Mouse (Mus musculus) midbrain, embryonic 12.5 days (tissue): ENCODE measurements around the gene Ager. TPM values are rescaled to one million over a fixed set of nuclear protein-coding genes. Genes with fewer than 3 reads are reported as not detected.

ENCODE experiments used
- ATAC-seq: fragments of 200-750 bp; cut with Nextera tagmentation; 2 replicates; pipeline ENCODE4 v1.8.0; 2017; ENCODE audit warnings: low read depth, moderate TSS enrichment, moderate library complexity; ENCODE audit not compliant: low FRiP score
- H3K27ac ChIP-seq: fragments of 300-500 bp; sonication (generic); replicated peaks from 2 replicates; pipeline ENCODE4 v1.5.1; 2016; ENCODE audit warnings: mild to moderate bottlenecking
- H3K27me3 ChIP-seq: fragments of 300-500 bp; sonication (generic); 2 replicates; pipeline ENCODE4 v1.6.1; 2016; ENCODE audit warnings: mild to moderate bottlenecking
- H3K36me3 ChIP-seq: fragments of 300-500 bp; sonication (generic); 2 replicates; pipeline ENCODE4 v1.6.1; 2016
- H3K4me1 ChIP-seq: fragments of 300-500 bp; sonication (generic); 2 replicates; pipeline ENCODE4 v1.6.1; 2016
- H3K4me2 ChIP-seq: fragments of 300-500 bp; sonication (generic); replicated peaks from 2 replicates; pipeline ENCODE4 v1.6.1; 2016; ENCODE audit warnings: mild to moderate bottlenecking, moderate library complexity
- H3K4me3 ChIP-seq: fragments of 300-500 bp; sonication (generic); 2 replicates; pipeline ENCODE4 v1.5.1; 2016; ENCODE audit warnings: mild to moderate bottlenecking
- H3K9ac ChIP-seq: fragments of 300-500 bp; sonication (generic); replicated peaks from 2 replicates; pipeline ENCODE4 v1.6.1; 2016; ENCODE audit warnings: mild to moderate bottlenecking, moderate library complexity
- H3K9me3 ChIP-seq: fragments of 300-500 bp; sonication (generic); 2 replicates; pipeline ENCODE4 v1.6.1; 2016; ENCODE audit warnings: mild to moderate bottlenecking
- WGBS: fragments of 180-500 bp; shearing (Covaris S2); methylation state at CpG from one replicate; pipeline ENCODE4 v1.1.7; 2016; 5-methylcytosine and 5-hydroxymethylcytosine counted together
- polyA plus RNA-seq: library from polyadenylated mRNA; unstranded; fragments of >200 nt; fragmentation: Nextera tagmentation; extraction: Ambion mirVana; gene quantifications from 2 replicates; pipeline ENCODE4 v1.2.1, GENCODE M21; 2016

Ager gene
- polyA plus RNA-seq, 1 experiment from 2014 or later: 2.2 TPM

DNA sequence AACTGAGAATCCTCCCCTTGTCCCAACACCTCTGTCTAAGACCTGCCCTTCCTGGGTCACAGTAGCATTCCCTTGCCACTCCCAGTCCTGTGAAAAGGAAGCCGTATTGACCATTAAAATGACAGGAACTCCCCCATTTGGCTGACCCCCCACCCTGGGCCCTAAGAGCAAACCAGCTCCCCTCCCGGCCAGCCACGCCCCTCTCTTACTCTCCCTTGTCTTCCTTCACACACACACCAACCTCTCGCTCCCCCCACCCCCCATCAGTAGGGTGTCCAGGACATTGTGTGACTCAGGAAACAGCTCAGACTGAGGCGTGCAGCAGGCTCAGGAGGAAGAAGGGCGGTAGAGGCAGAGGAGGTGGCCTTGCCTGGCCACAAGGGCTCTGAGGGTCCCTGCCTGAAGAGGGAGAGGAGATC is 33.6 kb upstream of the Ager start, which contains the start of gene Notch4:
Gene Notch4, plus strand, starts transcription at position 266 of the 419 bp plus-strand sequence.
- H3K9me3 ChIP-seq: no peaks in the 10 kb centered on the region
- H3K9ac ChIP-seq: no peak within 1 kb of the TSS
- peaks cover 5% of the 10 kb centered on the region; the same call in 1 of the 2 replicates for H3K4me1 ChIP-seq
- 12% methylated on average over 6 of the region's 6 CpGs for WGBS
- no peak within 1 kb of the TSS for H3K4me2 ChIP-seq
- H3K27me3 ChIP-seq: peaks cover 9% of the 10 kb centered on the region; the same call in 1 of the 2 replicates
- H3K27ac ChIP-seq: no peak within 1 kb of the TSS
- no peak for ATAC-seq
- H3K4me3 ChIP-seq: no peak within 1 kb of the TSS
- no peaks in the 10 kb centered on the region for H3K36me3 ChIP-seq

- H3K4me2 ChIP-seq: no peak overlapping the region
- ATAC-seq: no peak
- H3K9ac ChIP-seq: no peak overlapping the region
- peaks cover 9% of the 10 kb centered on the region; the same call in 1 of the 2 replicates for H3K27me3 ChIP-seq
- H3K4me3 ChIP-seq: no peak overlapping the region
- no peaks in the 10 kb centered on the region for H3K9me3 ChIP-seq
- no peak overlapping the region for H3K27ac ChIP-seq
- peaks cover 5% of the 10 kb centered on the region; the same call in 1 of the 2 replicates for H3K4me1 ChIP-seq
- no peaks in the 10 kb centered on the region for H3K36me3 ChIP-seq
- 55% methylated on average over 3 of the region's 3 CpGs for WGBS
These were observed 32.9 kb upstream of the Ager start for GRCm38 (mm10) chr17:34564796-34565195.

GRCm38 (mm10) chr17:34567311-34567710 is 30.4 kb upstream of the Ager start:
- Histone ChIP-seq H3K9ac (no peak overlapping the region; the same call in 1 of the 2 replicates), H3K9me3 (no peaks in the 10 kb centered on the region), H3K27me3 (peaks cover 9% of the 10 kb centered on the region; the same call in 1 of the 2 replicates), H3K4me1 (peaks cover 5% of the 10 kb centered on the region; the same call in 1 of the 2 replicates), H3K4me3 (no peak overlapping the region), H3K27ac (no peak overlapping the region), H3K36me3 (no peaks in the 10 kb centered on the region), H3K4me2 (no peak overlapping the region)
- ATAC-seq: no peak
- WGBS: 75% methylated on average over 9 of the region's 9 CpGs

DNA sequence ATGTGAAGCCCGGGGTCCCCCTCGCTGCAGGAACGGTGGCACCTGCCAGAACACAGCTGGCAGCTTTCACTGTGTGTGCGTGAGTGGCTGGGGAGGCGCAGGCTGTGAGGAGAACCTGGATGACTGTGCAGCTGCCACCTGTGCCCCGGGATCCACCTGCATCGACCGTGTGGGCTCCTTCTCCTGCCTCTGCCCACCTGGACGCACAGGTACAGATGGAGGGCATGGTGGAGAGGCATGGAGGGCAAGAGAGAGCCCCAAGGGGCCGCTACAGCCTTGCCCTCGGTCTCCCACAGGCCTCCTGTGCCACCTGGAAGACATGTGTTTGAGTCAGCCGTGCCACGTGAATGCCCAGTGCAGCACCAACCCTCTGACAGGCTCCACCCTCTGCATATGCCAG is 29.2 kb upstream of the Ager start:
- 81% methylated on average over 13 of the region's 13 CpGs for WGBS

DNA sequence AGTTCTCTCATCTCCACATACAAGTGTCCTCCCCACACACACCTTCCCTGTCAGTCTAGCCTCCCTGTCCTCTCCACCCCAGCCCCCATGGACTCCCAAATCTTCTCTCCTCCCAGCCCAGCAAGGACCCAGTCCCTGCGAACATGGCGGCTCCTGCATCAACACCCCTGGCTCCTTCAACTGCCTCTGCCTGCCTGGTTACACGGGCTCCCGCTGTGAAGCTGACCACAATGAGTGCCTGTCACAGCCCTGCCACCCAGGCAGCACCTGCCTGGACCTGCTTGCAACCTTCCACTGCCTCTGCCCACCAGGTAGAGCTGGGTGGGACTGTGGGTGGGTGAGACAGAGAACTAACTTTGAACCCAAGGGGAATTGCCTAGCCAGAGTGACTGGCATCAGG is 27.7 kb upstream of the Ager start:
- Histone ChIP-seq H3K4me2 (no peak overlapping the region), H3K27ac (no peak overlapping the region), H3K4me1 (no peaks in the 10 kb centered on the region), H3K4me3 (no peak overlapping the region), H3K27me3 (peaks cover 9% of the 10 kb centered on the region; the same call in 1 of the 2 replicates), H3K36me3 (no peaks in the 10 kb centered on the region), H3K9ac (no peak overlapping the region), H3K9me3 (no peaks in the 10 kb centered on the region)
- WGBS: 77% methylated on average over 4 of the region's 4 CpGs
- no peak for ATAC-seq

More for the DNA sequence above, 29.2 kb upstream of the Ager start:
- no peak for ATAC-seq
- Histone ChIP-seq H3K4me3 (no peak overlapping the region), H3K36me3 (no peaks in the 10 kb centered on the region), H3K27me3 (peaks cover 9% of the 10 kb centered on the region; the same call in 1 of the 2 replicates), H3K9me3 (no peaks in the 10 kb centered on the region), H3K4me2 (no peak overlapping the region), H3K27ac (no peak overlapping the region), H3K9ac (no peak overlapping the region), H3K4me1 (peaks cover 5% of the 10 kb centered on the region; the same call in 1 of the 2 replicates)

GRCm38 (mm10) chr17:34571875-34572274 is 25.8 kb upstream of the Ager start:
- WGBS: 12% methylated on average over 5 of the region's 5 CpGs

DNA sequence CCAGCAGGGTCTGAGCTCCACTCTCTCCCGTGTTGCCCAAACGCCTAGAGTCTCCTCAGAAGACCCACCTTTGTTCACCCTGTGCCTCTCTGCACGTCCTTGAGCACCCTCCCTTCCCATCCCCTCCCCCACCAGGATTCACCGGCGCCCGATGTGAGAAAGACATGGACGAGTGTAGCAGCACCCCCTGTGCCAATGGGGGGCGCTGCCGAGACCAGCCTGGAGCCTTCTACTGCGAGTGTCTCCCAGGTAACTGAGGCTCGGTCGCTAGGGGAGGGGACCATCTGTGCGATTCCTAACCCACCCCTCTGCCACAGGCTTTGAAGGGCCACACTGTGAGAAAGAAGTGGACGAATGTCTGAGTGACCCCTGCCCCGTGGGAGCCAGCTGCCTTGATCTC is 25.3 kb upstream of the Ager start:
- H3K27ac ChIP-seq: no peak overlapping the region
- no peaks in the 10 kb centered on the region for H3K4me1 ChIP-seq
- no peak overlapping the region for H3K4me2 ChIP-seq
- no peak for ATAC-seq
- 11% methylated on average over 15 of the region's 15 CpGs for whole genome bisulfite sequencing
- H3K36me3 ChIP-seq: no peaks in the 10 kb centered on the region
- H3K9me3 ChIP-seq: no peaks in the 10 kb centered on the region
- no peak overlapping the region for H3K9ac ChIP-seq
- H3K27me3 ChIP-seq: no peaks in the 10 kb centered on the region; the same call in 1 of the 2 replicates
- H3K4me3 ChIP-seq: no peak overlapping the region

More at GRCm38 (mm10) chr17:34571875-34572274, 25.8 kb upstream of the Ager start:
- Histone ChIP-seq H3K9ac (no peak overlapping the region), H3K36me3 (no peaks in the 10 kb centered on the region), H3K27ac (no peak overlapping the region), H3K27me3 (peaks cover 3% of the 10 kb centered on the region; the same call in 1 of the 2 replicates), H3K4me2 (no peak overlapping the region), H3K9me3 (no peaks in the 10 kb centered on the region), H3K4me1 (no peaks in the 10 kb centered on the region), H3K4me3 (no peak overlapping the region)
- no peak for ATAC-seq

- Histone ChIP-seq H3K4me1 (no peaks in the 10 kb centered on the region), H3K27me3 (no peaks in the 10 kb centered on the region), H3K27ac (no peak overlapping the region), H3K9ac (no peak overlapping the region), H3K9me3 (no peaks in the 10 kb centered on the region), H3K4me2 (no peak overlapping the region), H3K4me3 (no peak overlapping the region), H3K36me3 (no peaks in the 10 kb centered on the region)
- no peak for ATAC-seq
- 80% methylated on average over 5 of the region's 5 CpGs for WGBS
These were observed 21.1 kb upstream of the Ager start for GRCm38 (mm10) chr17:34576577-34576976.

DNA sequence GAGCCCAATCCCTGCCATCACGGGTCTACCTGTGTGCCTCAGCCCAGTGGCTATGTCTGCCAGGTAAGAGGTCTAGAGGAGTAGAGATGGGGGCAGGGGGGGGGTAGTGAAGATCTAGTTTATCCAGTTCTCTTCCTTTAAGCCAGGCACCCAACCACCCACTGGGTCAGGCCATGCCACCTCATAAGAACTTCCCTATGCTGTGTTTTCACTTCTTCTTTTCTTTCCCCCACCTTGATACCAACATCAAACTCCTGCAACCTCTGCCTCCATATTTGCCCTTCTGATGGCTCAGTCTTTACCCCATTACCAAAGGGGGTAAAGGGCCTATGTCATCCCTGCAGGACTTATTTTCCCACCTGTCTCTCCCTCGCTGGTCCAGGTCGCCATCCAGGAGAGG is 19.6 kb upstream of the Ager start:
- H3K4me1 ChIP-seq: no peaks in the 10 kb centered on the region
- 83% methylated on average over 3 of the region's 3 CpGs for WGBS
- H3K4me2 ChIP-seq: no peak overlapping the region
- no peaks in the 10 kb centered on the region for H3K36me3 ChIP-seq
- H3K27me3 ChIP-seq: no peaks in the 10 kb centered on the region
- H3K9ac ChIP-seq: no peak overlapping the region
- no peak overlapping the region for H3K4me3 ChIP-seq
- H3K9me3 ChIP-seq: no peaks in the 10 kb centered on the region
- no peak for ATAC-seq
- H3K27ac ChIP-seq: no peak overlapping the region

- Histone ChIP-seq H3K9me3 (no peaks in the 10 kb centered on the region), H3K27me3 (no peaks in the 10 kb centered on the region), H3K9ac (no peak overlapping the region), H3K4me2 (no peak overlapping the region), H3K36me3 (no peaks in the 10 kb centered on the region), H3K4me1 (peaks cover 12% of the 10 kb centered on the region), H3K27ac (no peak overlapping the region), H3K4me3 (no peak overlapping the region)
- ATAC-seq: no peak
- WGBS: 82% methylated on average over 12 of the region's 12 CpGs
These were observed 15.1 kb upstream of the Ager start for GRCm38 (mm10) chr17:34582528-34582927.

- Histone ChIP-seq H3K9ac (no peak overlapping the region), H3K4me1 (peaks cover 17% of the 10 kb centered on the region)
These were observed 14.3 kb upstream of the Ager start for GRCm38 (mm10) chr17:34583397-34583796.

DNA sequence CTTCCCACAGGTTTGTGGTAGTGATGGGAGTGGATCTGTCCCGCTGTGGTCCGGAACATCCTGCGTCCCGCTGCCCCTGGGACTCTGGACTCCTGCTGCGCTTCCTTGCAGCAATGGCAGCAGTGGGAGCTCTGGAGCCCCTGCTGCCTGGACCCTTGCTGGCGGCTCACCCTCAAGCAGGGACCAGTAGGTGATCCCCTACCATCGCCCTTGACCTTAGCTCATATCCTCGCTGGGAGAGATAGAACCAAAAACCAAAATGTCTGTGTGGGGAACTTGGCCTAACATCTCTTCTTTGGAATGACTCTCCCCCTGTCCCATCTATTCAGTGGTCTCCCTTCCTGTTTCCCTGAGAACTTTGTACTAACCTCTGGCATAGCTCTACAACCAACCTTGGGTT is 13.8 kb upstream of the Ager start:
- Histone ChIP-seq H3K4me2 (no peak overlapping the region), H3K9ac (no peak overlapping the region), H3K27me3 (no peaks in the 10 kb centered on the region), H3K4me3 (no peak overlapping the region), H3K9me3 (no peaks in the 10 kb centered on the region), H3K27ac (0 out of 2 replicates have a peak overlapping the region, but pooled peaks have one; percentile 6), H3K36me3 (no peaks in the 10 kb centered on the region), H3K4me1 (peaks cover 22% of the 10 kb centered on the region)
- no peak for ATAC-seq
- 83% methylated on average over 8 of the region's 8 CpGs for WGBS

More at GRCm38 (mm10) chr17:34583397-34583796, 14.3 kb upstream of the Ager start:
- Histone ChIP-seq H3K27me3 (no peaks in the 10 kb centered on the region), H3K4me3 (no peak overlapping the region), H3K4me2 (no peak overlapping the region), H3K27ac (0 out of 2 replicates have a peak overlapping the region, but pooled peaks have one; percentile 6), H3K9me3 (no peaks in the 10 kb centered on the region), H3K36me3 (no peaks in the 10 kb centered on the region)
- ATAC-seq: no peak
- 64% methylated on average over 7 of the region's 7 CpGs for WGBS

- Histone ChIP-seq H3K4me1 (peaks cover 35% of the 10 kb centered on the region), H3K36me3 (no peaks in the 10 kb centered on the region), H3K27ac (no peak overlapping the region; the same call in 1 of the 2 replicates), H3K9me3 (no peaks in the 10 kb centered on the region), H3K4me2 (no peak overlapping the region), H3K27me3 (no peaks in the 10 kb centered on the region), H3K9ac (peak overlapping the region; percentile 87; the same call in 1 of the 2 replicates), H3K4me3 (no peak overlapping the region)
- whole genome bisulfite sequencing: 88% methylated on average over 8 of the region's 8 CpGs
- no peak for ATAC-seq
These were observed 12.5 kb upstream of the Ager start for GRCm38 (mm10) chr17:34585121-34585520.
